Mouse (Mus musculus): ENCODE measurements around the gene Foxc2. TPM values are rescaled to one million over a fixed set of nuclear protein-coding genes. Genes with fewer than 3 reads are reported as not detected.

Gene Foxc2
- polyA plus RNA-seq (2012; rRNA removed): 0.79 and 1.3 TPM in 2 replicates

DNA sequence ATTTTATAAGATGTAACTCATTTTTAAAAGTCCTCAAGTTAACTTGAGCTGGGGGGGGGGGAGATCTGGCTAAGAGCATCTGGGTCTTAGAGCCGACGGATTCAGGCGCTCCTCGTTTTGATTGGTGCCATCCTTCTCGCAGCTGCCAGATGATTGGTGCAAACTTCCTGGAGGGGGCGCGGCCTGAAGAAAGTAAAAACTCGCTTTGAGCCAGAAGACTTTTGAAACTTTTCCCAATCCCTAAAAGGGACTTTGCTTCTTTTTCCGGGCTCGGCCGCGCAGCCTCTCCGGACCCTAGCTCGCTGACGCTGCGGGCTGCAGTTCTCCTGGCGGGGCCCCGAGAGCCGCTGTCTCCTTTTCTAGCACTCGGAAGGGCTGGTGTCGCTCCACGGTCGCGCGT, at the start of gene Foxc2:
TSS of gene Foxc2 (plus strand) at position 224 of the 400 bp plus-strand sequence.
- no peak for TF ChIP-seq POLR2A (IDR thresholded peaks at IDR 0.05; ENCODE audit: extremely low read depth, insufficient read depth, low read length)
- TF ChIP-seq CTCF (IDR thresholded peaks at IDR 0.05; ENCODE audit: extremely low read depth, insufficient read depth, low read length): no peak
- no peak within 1 kb of the TSS for H3K27ac ChIP-seq (ENCODE audit: insufficient read depth, low read length)
- no peaks in the 10 kb centered on the region for H3K4me1 ChIP-seq (ENCODE audit: control insufficient read depth, insufficient read depth, low read length)
- H3K4me3 ChIP-seq (ENCODE audit: insufficient read depth, low read length): no peak within 1 kb of the TSS; the same call in 1 of the 2 replicates

DNA sequence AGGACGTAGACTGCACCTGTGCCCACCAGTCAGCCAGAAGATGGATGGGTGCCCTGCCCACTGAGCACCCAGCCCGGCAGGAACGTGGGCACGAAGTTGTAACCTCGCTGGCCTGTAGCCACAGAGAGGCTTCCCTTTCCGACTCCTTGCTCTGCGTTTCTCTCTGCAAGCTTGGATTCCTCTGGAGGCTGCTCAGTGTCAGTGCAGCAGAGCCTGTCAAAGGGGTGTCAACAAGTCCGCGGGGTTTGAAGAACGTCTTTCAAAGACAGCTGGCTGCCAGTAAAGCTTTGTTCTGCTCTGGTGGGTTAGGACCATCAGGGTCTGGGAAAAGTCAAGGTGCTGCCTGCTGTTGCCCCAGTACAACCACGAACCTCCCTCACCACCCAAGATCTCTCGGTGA, 44.5 kb upstream of the Foxc2 start:
- Histone ChIP-seq H3K4me1 (ENCODE audit: control insufficient read depth, insufficient read depth, low read length) (no peaks in the 10 kb centered on the region), H3K4me3 (ENCODE audit: insufficient read depth, low read length) (no peak overlapping the region), H3K27ac (ENCODE audit: insufficient read depth, low read length) (no peak overlapping the region)
- TF ChIP-seq POLR2A (IDR thresholded peaks at IDR 0.05; ENCODE audit: extremely low read depth, insufficient read depth, low read length) (no peak), CTCF (IDR thresholded peaks at IDR 0.05; ENCODE audit: extremely low read depth, insufficient read depth, low read length) (no peak)

DNA sequence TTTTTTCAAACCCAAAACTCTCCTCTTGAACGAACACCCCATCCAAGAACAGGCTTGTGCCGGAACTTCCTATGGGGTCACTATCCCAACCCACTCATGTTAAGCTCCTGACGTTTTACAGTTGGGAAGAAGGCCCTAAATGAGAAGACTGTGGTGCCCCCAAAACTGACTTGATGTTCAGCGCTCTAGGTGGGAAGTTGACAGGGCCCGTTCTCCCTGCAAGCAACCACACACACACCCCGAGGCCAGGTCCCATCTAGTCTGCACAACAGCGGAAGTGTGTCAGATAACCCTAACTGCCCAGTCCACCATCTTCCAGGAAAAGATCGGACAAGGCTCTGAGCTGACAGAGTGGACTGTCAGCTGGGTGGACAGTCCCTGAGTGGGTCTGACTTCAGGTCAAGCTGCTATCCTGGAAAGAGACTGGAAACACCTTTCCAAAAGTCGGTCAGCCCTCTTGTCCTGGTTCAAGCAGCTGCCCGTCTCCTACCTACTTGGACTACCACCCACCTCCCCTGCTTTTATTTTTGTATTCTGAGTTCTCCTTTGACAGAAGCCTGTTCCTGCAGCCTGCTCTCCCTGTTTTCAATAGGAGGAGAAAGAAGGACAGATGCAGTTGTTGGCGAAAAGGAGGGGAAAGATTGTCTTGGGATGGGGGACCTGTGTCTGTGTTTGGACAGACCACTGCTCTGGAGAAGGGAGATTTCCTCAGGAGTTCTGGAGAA, 43.4 kb upstream of the Foxc2 start:
- Histone ChIP-seq H3K27ac (ENCODE audit: insufficient read depth, low read length) (no peak overlapping the region), H3K4me1 (ENCODE audit: control insufficient read depth, insufficient read depth, low read length) (no peaks in the 10 kb centered on the region), H3K4me3 (ENCODE audit: insufficient read depth, low read length) (no peak overlapping the region)
- TF ChIP-seq CTCF (IDR thresholded peaks at IDR 0.05; ENCODE audit: extremely low read depth, insufficient read depth, low read length): no peak
- TF ChIP-seq POLR2A (IDR thresholded peaks at IDR 0.05; ENCODE audit: extremely low read depth, insufficient read depth, low read length): no peak

DNA sequence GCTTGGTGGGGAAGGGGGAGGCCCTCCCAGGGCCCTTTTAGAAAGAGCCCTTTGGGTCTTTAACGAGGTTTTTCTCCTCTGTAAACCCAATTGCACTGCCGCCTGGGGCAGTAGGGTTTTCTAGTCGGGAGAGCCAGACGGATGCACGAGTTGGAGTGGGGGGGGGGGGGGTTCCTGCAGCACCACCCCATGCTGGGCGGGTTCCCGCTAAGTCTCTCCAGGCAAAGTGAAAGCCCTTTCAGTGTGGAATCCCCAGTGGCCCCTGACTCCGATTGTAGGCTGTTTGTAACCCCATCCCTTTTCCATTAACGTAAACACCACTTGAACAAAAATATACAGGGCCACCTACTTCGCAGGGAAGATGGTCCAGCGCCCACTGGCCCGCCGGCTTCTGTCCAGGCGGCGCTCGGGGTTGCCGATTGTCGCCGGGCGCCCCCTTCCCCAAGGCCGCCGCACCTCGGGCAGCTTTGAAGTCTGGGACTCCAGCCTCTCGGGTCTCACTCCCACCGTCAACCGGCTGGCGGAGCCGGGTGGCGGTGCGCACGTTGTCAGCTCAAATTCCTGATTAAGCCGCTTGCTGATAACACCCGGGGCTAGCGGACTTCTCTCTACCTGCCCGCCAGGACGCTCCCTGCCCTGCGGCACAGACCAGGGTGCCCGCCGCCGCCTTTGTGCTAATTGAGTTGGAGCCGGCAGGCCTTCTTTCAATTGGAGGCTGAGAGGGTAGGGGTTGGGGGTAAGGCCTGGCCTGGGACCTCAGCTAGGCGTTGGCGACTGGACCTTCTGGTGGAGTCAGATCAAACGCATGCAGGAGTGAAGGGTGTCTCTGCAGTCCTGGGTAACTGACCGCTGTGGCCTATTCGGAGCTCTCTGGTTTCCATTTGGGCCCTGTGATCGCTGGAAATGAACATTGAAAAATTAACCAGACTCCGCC, 42.5 kb upstream of the Foxc2 start:
- Histone ChIP-seq H3K27ac (ENCODE audit: insufficient read depth, low read length) (no peak overlapping the region), H3K4me1 (ENCODE audit: control insufficient read depth, insufficient read depth, low read length) (no peaks in the 10 kb centered on the region), H3K4me3 (ENCODE audit: insufficient read depth, low read length) (no peak overlapping the region)
- TF ChIP-seq CTCF (IDR thresholded peaks at IDR 0.05; ENCODE audit: extremely low read depth, insufficient read depth, low read length) (no peak), POLR2A (IDR thresholded peaks at IDR 0.05; ENCODE audit: extremely low read depth, insufficient read depth, low read length) (no peak)

DNA sequence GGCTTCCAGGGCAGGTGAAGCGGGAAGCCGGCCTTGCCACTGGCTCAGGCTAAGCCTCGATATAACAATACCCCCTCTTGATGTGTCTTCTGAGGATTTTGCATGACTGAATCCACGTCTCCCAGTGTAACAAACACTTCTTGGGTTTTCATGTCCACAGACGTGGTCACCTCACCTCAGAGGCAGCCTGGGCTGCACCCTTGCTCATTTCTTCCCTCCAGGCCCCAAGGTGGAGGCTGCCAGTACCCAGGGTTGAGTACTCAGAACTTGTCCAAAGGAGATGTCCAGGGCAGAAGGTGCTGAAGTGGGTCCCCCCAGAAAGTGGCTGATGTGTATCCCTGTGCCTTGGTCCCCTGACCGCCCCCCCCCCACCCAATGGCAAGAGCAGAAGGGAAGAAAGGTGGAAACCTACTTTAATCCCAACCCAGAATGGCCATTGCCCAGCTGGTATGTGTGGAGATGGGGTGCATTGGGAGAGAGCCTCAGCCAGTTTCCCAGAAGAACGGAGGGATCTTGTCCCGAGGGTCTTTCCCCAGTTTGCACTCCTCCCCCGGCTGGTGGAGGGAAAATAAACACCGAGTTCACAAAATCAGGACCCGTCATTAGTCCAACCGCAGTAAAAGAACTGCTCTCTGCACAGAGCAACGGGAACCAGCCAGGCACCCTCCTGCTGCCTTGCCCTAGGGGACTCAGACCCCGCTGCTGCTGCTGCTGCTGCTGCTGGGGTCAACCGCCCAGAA, 41.7 kb upstream of the Foxc2 start:
- H3K4me1 ChIP-seq (ENCODE audit: control insufficient read depth, insufficient read depth, low read length): no peaks in the 10 kb centered on the region
- TF ChIP-seq POLR2A (IDR thresholded peaks at IDR 0.05; ENCODE audit: extremely low read depth, insufficient read depth, low read length): no peak
- TF ChIP-seq CTCF (IDR thresholded peaks at IDR 0.05; ENCODE audit: extremely low read depth, insufficient read depth, low read length): no peak
- H3K27ac ChIP-seq (ENCODE audit: insufficient read depth, low read length): no peak overlapping the region
- H3K4me3 ChIP-seq (ENCODE audit: insufficient read depth, low read length): no peak overlapping the region

DNA sequence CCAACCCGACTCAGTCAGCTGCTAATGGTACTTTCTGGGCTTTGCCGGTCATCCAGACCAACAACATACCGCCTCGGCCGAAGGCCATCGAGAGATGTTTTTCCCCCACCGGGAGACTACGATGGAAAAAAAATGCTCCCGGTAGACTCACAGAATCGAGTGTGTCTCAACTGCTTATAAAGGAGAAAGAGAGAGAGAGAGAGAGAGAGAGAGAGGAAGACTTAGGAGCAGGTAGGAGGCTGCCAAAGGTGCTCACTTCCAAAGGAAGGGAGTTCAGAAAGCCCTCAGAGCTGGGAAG, 41.2 kb upstream of the Foxc2 start:
- TF ChIP-seq CTCF (IDR thresholded peaks at IDR 0.05; ENCODE audit: extremely low read depth, insufficient read depth, low read length) (no peak), POLR2A (IDR thresholded peaks at IDR 0.05; ENCODE audit: extremely low read depth, insufficient read depth, low read length) (no peak)
- Histone ChIP-seq H3K27ac (ENCODE audit: insufficient read depth, low read length) (no peak overlapping the region), H3K4me1 (ENCODE audit: control insufficient read depth, insufficient read depth, low read length) (no peaks in the 10 kb centered on the region), H3K4me3 (ENCODE audit: insufficient read depth, low read length) (no peak overlapping the region)

DNA sequence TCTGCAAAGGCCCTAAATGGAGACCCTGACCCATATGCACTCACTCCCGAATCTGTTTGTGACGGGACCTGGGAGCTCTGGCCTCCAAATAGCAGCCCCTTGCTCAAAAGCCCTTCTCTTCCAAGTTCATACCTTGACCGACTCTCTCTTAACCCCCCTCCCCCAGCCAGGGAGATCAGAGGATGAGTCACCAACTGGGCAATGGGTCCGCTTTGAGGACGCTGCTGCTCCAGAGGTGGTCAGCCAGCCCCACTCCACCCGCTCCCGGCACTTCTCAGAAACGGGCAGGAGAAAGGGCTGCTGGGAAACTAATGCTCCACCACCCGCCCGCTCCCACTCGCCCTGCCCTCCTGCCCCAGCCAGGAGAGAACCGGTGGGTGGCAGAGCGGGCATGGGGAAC, 40.0 kb upstream of the Foxc2 start:
- Histone ChIP-seq H3K4me1 (ENCODE audit: control insufficient read depth, insufficient read depth, low read length) (no peaks in the 10 kb centered on the region), H3K27ac (ENCODE audit: insufficient read depth, low read length) (no peak overlapping the region), H3K4me3 (ENCODE audit: insufficient read depth, low read length) (no peak overlapping the region)
- TF ChIP-seq CTCF (IDR thresholded peaks at IDR 0.05; ENCODE audit: extremely low read depth, insufficient read depth, low read length) (no peak), POLR2A (IDR thresholded peaks at IDR 0.05; ENCODE audit: extremely low read depth, insufficient read depth, low read length) (no peak)

DNA sequence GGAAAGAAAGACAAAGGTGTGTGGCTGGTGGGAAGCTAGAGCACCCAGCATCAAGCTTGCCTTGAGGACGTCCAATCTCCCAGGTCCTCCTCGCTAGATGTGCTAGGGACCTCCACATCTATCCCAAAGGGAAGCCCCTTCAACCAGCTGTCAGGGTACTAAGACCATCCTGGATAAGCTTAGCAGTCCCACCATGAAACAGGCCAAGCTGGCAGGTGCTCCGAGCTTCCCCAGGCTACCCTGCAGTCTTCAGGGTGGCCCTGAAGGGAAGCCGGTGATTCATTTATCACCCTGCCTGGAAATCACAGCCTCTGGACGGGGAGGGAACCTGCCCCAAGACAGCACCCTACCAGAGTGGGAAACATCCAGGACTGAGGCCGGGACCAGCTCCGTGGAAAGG, 39.4 kb upstream of the Foxc2 start:
- TF ChIP-seq POLR2A (IDR thresholded peaks at IDR 0.05; ENCODE audit: extremely low read depth, insufficient read depth, low read length) (no peak), CTCF (IDR thresholded peaks at IDR 0.05; ENCODE audit: extremely low read depth, insufficient read depth, low read length) (no peak)
- H3K27ac ChIP-seq (ENCODE audit: insufficient read depth, low read length): no peak overlapping the region
- H3K4me3 ChIP-seq (ENCODE audit: insufficient read depth, low read length): no peak overlapping the region
- H3K4me1 ChIP-seq (ENCODE audit: control insufficient read depth, insufficient read depth, low read length): no peaks in the 10 kb centered on the region

DNA sequence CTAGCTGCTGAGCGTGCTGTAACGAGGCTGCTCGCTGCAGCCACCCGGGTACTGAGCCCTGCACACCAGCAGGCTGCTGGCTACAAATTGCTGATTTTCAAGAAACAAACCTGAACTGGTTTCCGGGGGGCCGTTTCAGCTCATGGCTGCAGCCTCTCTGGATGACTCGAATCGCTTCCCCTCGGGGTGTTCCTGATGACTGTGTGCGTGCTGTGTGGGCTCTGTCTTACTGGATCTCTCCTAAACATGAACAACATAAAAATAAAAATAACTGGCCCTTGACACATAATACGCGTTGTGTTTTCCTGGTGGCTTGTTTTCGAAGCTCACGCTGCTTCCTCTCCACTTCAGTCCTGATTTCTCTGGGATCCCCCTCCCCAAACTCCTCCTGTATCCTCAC, 37.2 kb upstream of the Foxc2 start:
- TF ChIP-seq POLR2A (IDR thresholded peaks at IDR 0.05; ENCODE audit: extremely low read depth, insufficient read depth, low read length) (no peak), CTCF (IDR thresholded peaks at IDR 0.05; ENCODE audit: extremely low read depth, insufficient read depth, low read length) (no peak)
- H3K4me3 ChIP-seq (ENCODE audit: insufficient read depth, low read length): no peak overlapping the region
- H3K4me1 ChIP-seq (ENCODE audit: control insufficient read depth, insufficient read depth, low read length): no peaks in the 10 kb centered on the region
- no peak overlapping the region for H3K27ac ChIP-seq (ENCODE audit: insufficient read depth, low read length)
